Mouse (Mus musculus) mouse embryonic stem cell (cell line): ENCODE measurements around the gene Lmo2.

ENCODE experiments used
- in situ Hi-C, 2 experiments: fragments of 300-500 bp; cut with MboI; formaldehyde crosslinking; loops; 1 replicate in 1 of 2; 3 replicates in 1 of 2; pipeline ENCODE4 v1.14.3; 2019 to 2020; ENCODE audit warnings: low sequenced_read_pairs in 2 of 2, low pct_unique_long_range_greater_than_20kb in 1 of 2, mixed read lengths in 1 of 2; ENCODE audit not compliant: unreplicated experiment in 1 of 2

Lmo2 gene

GRCm38 (mm10) chr2:103957649-103958546, at the start of gene Lmo2:
TSS of gene Lmo2 (plus strand) at chr2:103957986.
- in situ Hi-C loops, result no loop called here

GRCm38 (mm10) chr2:103910601-103911000, 47.2 kb upstream of the Lmo2 start:
- in situ Hi-C loops, result no loop called here

GRCm38 (mm10) chr2:103912481-103913251, 45.1 kb upstream of the Lmo2 start:
- in situ Hi-C loops, result no loop called here

GRCm38 (mm10) chr2:103913252-103913650, 44.5 kb upstream of the Lmo2 start:
- in situ Hi-C loops, result no loop called here

- in situ Hi-C loops, result no loop called here
Measured at GRCm38 (mm10) chr2:103916069-103916468, 41.7 kb upstream of the Lmo2 start.

- in situ Hi-C loops, result no loop called here
Measured at GRCm38 (mm10) chr2:103917375-103917774, 40.4 kb upstream of the Lmo2 start.

GRCm38 (mm10) chr2:103918375-103918774, 39.4 kb upstream of the Lmo2 start:
- in situ Hi-C loops, result no loop called here

- in situ Hi-C loops, result no loop called here
Measured at GRCm38 (mm10) chr2:103919488-103919887, 38.3 kb upstream of the Lmo2 start.

GRCm38 (mm10) chr2:103926586-103927113, 31.1 kb upstream of the Lmo2 start:
- in situ Hi-C loops, result no loop called here

- in situ Hi-C loops, result no loop called here
Measured at GRCm38 (mm10) chr2:103927610-103928145, 30.1 kb upstream of the Lmo2 start.

GRCm38 (mm10) chr2:103930306-103931019, 27.3 kb upstream of the Lmo2 start:
- in situ Hi-C loops, result no loop called here

- in situ Hi-C loops, result no loop called here
Measured at GRCm38 (mm10) chr2:103931511-103931911, 26.3 kb upstream of the Lmo2 start.

- in situ Hi-C loops, result no loop called here
Measured at GRCm38 (mm10) chr2:103932025-103932424, 25.8 kb upstream of the Lmo2 start.

GRCm38 (mm10) chr2:103932480-103932879, 25.3 kb upstream of the Lmo2 start:
- in situ Hi-C loops, result no loop called here

- in situ Hi-C loops, result no loop called here
Measured at GRCm38 (mm10) chr2:103934270-103934669, 23.5 kb upstream of the Lmo2 start.

GRCm38 (mm10) chr2:103934670-103935069, 23.1 kb upstream of the Lmo2 start:
- in situ Hi-C loops, result no loop called here

- in situ Hi-C loops, result no loop called here
Measured at GRCm38 (mm10) chr2:103935691-103936435, 21.9 kb upstream of the Lmo2 start.

- in situ Hi-C loops, result no loop called here
Measured at GRCm38 (mm10) chr2:103936666-103937065, 21.1 kb upstream of the Lmo2 start.
